Mouse (Mus musculus) lung, adult 2 months (tissue): ENCODE results near the gene Nrip1. TPM values are rescaled to one million over a fixed set of nuclear protein-coding genes. Genes with fewer than 3 reads are reported as not detected.

ENCODE experiments used
- DNase-seq: peaks from one replicate; pipeline ENCODE4 v3.0.0; 2022
- H3K4me1 ChIP-seq: fragments of 200-500 bp; 2 replicates; pipeline ENCODE4 v1.6.1; 2011; ENCODE audit warnings: low read length; ENCODE audit not compliant: control insufficient read depth, insufficient read depth
- H3K4me3 ChIP-seq: fragments of 200-500 bp; replicated peaks from 2 replicates; pipeline ENCODE3; 2011; ENCODE audit warnings: low read depth, mild to moderate bottlenecking, control low read depth, low read length; ENCODE audit errors: extremely low read depth
- CTCF ChIP-seq: fragments of 200-500 bp; IDR thresholded peaks from 2 replicates; pipeline ENCODE4 v1.5.1; 2011; ENCODE audit warnings: mild to moderate bottlenecking, low read length, control low read depth; ENCODE audit not compliant: insufficient read depth
- POLR2A ChIP-seq: fragments of 200-500 bp; IDR thresholded peaks from 2 replicates; pipeline ENCODE4 v1.6.1; 2011; ENCODE audit warnings: low read depth, mild to moderate bottlenecking, control low read depth, low read length, borderline replicate concordance; ENCODE audit errors: extremely low read depth
- WGBS: fragments of 180-500 bp; shearing (Covaris S2); methylation state at CpG from one replicate; pipeline ENCODE4 v1.1.7; 2018; 5-methylcytosine and 5-hydroxymethylcytosine counted together
- polyA plus RNA-seq: library from polyadenylated mRNA; depleted of rRNA; stranded (reverse); fragments of >200 nt; gene quantifications from 2 replicates; pipeline ENCODE4 v1.2.3, GENCODE M21; 2012

The Nrip1 gene
- polyA plus RNA-seq, 1 experiment: 8.0 TPM

DNA sequence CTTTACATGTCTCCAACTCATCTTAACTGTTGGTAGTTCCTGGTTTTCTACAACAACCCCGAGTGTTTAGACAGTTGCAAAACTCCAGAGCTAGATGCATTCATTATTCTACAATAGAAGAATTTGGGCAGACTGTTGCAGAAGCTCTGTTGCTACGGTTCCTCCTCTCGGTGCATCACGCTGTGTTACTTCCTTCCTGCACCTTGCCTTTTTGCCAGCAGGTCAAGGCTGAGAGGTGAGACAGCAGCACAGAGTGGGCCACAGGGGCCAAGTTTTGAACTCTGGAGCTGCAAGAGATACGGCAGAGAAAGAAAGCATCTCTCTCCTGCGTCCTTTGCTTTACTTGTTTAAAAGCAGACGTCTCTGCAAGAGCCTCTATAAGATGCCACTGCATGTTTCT, 64.3 kb downstream of the Nrip1 start:
- Histone ChIP-seq H3K4me3 (no peak overlapping the region), H3K4me1 (peaks cover 10% of the 10 kb centered on the region)
- TF ChIP-seq POLR2A (no peak), CTCF (no peak)
- DNase-seq: no peak
- WGBS: 75% methylated on average over 7 of the region's 7 CpGs

DNA sequence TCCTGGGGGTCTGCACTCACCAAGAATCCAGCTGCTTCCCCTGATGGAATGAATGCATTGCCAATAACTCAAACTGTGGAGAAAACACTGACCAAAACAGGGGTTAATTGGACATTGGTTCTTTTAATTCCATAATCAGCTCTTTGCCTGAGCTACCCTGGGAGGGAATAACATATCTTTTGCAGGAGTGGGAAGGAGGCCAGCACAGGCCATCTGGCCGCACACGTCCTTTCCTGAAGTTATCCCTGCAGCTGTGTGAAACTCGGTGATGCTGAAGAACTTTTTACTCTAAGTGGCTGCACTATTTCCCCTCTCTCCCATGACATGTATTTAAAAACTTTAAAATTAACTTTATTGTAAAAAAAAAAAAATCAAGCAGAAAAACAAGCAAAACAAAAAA, 66.6 kb downstream of the Nrip1 start:
- DNase-seq: no peak
- H3K4me3 ChIP-seq: no peak overlapping the region
- 63% methylated on average over 3 of the region's 3 CpGs for WGBS

DNA sequence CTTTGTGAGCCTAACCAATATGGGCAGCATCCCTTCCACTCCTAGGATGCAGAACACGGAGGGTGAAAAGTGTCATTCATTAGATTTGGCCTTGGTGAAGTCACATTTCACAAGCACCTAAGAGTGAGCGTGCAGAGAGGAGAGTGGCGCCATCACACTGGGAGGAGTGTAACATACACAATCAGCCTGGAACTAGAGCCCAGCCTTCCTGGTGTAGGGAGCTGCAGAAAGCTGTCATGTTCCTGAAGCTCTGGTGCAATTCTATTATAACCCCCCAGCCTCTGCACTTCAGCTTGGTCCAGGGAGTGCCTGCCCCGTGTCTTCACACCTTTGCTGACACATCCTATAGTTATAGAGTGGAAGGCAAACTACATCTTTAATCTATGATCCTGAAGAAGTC, 67.2 kb downstream of the Nrip1 start:
- 90% methylated on average over 4 of the region's 4 CpGs for WGBS
- TF ChIP-seq CTCF (no peak), POLR2A (no peak)
- H3K4me3 ChIP-seq: no peak overlapping the region

More for the DNA sequence above, 66.6 kb downstream of the Nrip1 start:
- H3K4me1 ChIP-seq: peaks cover 2% of the 10 kb centered on the region; the same call in 1 of the 2 replicates
- no peak for TF ChIP-seq POLR2A
- no peak for TF ChIP-seq CTCF

DNA sequence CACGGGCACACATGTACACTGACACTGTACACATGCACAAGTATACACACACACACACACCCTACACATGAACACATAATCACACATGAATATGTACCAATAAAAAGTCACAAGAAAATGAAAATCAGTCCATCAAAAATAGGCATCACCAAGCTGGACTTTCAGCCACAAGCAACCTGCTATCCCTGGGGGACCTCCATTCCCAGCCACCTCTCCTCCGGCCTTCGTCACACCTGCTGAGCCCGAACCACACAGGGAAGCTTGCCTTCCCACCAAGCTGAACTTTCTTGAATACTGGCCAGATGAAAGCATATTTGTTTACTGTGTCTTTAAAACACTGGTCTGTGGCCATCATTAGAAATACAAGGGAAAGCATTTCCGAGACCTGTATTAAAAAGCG, 70.2 kb downstream of the Nrip1 start:
- Histone ChIP-seq H3K4me1 (peaks cover 15% of the 10 kb centered on the region), H3K4me3 (no peak overlapping the region)
- WGBS: 82% methylated on average over 6 of the region's 6 CpGs
- no peak for DNase-seq
- TF ChIP-seq CTCF (no peak), POLR2A (no peak)

More for the DNA sequence above, 67.2 kb downstream of the Nrip1 start:
- DNase-seq: no peak
- peaks cover 7% of the 10 kb centered on the region for H3K4me1 ChIP-seq

DNA sequence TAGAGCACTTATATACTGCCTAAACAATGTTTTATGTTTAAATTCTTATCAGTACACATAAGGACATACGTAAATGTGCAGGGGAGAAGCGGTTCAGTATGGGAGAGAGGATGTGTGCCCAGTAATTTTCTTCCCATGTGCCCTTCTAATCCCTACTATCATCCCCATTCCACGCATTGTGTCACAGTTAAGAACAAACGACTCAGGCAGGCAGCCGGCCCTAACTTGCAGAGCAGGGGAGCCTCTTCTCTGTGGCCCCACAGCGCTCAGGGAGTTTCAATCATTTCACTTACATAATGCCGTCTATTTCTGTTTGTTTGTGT, 71.9 kb downstream of the Nrip1 start:
- no peak overlapping the region for H3K4me3 ChIP-seq
- peaks cover 18% of the 10 kb centered on the region for H3K4me1 ChIP-seq
- no peak for TF ChIP-seq POLR2A
- no peak for TF ChIP-seq CTCF
- WGBS: 54% methylated on average over 7 of the region's 7 CpGs
- no peak for DNase-seq

DNA sequence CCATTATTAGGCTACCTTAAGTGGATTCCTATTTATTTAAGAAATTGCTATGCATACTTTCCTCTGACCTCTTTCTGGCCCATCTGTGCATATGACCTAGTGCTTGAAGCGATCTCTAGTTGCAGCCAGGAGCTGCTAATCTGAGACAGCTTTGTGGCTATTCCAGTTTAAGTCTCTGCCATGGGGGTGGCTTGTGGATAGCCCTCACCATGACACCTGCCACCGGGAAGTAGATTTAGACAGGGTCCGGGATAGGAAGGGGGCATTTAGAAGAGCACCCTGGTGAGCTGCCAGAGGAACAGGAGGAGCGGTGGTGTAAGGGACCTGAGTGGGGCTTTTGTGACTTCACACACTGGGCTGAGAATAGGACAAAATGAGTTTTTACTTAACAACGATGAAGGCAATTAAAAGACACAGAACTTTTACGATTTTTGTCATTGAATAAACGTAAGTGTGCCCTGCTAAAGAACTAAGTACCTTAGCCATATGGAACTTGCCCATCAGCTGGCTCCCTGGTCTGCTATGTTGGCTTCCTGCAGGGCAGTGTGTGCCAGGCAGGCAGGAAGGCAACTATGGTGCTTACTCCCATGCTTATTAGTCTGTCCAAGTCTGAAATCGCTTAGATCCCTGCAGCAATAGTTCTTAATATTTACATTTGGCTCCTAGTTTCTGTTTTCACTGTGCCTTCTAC, 72.4 kb downstream of the Nrip1 start:
- 62% methylated on average over 8 of the region's 8 CpGs for WGBS
- TF ChIP-seq CTCF: no peak
- no peak for TF ChIP-seq POLR2A
- Histone ChIP-seq H3K4me1 (peaks cover 18% of the 10 kb centered on the region), H3K4me3 (no peak overlapping the region)
- no peak for DNase-seq

DNA sequence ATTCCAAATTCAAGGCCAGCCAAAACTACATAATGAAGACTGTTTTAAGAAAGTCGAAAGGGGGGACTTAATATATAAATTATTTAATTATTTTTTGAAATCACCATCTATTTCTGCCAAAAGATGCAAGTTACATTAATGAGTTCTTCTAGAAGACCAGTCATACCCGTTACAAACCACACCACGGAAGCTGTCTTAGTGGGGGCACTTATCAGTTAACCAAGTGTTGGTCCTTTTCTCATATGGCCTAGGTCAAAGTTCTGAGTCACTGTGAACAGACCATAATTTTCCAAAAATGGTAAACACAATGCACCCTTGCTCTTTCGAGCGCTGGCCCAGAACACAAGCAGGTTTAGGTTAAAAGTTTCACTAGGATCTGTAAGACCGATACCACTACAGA, 73.2 kb downstream of the Nrip1 start:
- H3K4me1 ChIP-seq: peaks cover 18% of the 10 kb centered on the region
- TF ChIP-seq POLR2A (no peak), CTCF (no peak)
- DNase-seq: no peak
- WGBS: 85% methylated on average over 6 of the region's 6 CpGs
- H3K4me3 ChIP-seq: no peak overlapping the region

DNA sequence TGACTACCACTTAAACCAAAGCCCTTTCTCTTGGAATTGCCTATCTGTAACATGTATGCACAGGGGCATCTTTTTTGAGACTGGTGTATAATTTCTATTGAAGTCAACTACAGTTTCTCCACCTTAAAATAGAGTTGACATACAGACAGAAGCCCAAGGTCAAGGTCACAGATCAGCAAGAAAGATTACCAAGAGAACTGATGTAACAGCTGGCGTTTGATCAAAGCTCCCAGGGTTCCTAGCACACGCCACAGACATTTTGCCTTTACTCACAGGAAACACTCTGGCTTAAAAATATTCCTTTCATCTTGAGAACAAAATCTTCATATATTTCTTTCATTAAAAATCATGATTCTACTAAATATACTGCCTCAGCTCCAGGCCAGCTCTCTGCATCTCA, 74.1 kb downstream of the Nrip1 start:
- no peak for DNase-seq
- WGBS: 50% methylated on average over 2 of the region's 2 CpGs

DNA sequence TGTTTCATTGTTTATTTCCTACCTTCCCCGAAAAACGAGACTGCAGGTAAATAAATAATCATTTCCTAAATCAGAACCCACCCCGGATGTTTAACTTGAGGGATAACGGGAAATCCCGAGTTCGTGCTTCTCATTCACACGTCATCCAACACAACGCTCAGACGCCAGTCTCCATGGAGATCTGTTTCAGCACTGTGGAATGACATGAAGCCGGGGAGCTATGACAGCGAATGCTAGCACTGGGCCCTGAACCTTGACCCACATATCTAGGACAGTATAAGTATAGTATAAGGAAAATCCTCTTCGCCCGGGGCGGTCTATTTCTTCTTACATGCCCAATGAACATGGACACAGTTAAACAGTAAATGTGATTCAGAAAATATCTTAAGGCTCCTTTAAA, 78.3 kb downstream of the Nrip1 start:
- Histone ChIP-seq H3K4me3 (no peak overlapping the region), H3K4me1 (peaks cover 2% of the 10 kb centered on the region)
- DNase-seq: no peak
- WGBS: 58% methylated on average over 14 of the region's 14 CpGs
- TF ChIP-seq POLR2A: no peak
- TF ChIP-seq CTCF: no peak

More for the DNA sequence above, 74.1 kb downstream of the Nrip1 start:
- Histone ChIP-seq H3K4me3 (no peak overlapping the region), H3K4me1 (peaks cover 18% of the 10 kb centered on the region)
- TF ChIP-seq POLR2A: no peak
- no peak for TF ChIP-seq CTCF

DNA sequence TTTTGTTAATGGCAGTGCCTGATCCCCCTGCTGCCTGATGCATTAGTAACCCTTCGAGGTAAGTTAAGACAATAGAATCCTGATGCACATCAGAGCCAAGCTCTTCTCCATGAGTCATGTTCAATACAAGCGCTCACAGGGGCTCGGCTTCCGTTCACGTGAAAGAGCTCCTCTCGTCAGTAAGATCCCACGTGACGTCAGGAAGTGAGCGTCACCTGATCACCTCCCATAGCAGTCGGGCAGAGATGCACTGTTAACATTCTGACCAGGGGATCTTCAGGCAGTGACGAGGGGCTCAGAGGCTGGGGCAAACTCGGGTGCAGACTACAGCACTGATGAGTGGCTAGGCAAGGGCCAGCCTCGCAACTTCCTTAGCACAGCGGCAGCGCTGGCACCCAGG, 79.1 kb downstream of the Nrip1 start:
- 84% methylated on average over 15 of the region's 15 CpGs for WGBS
- no peak for DNase-seq
- H3K4me3 ChIP-seq: no peak overlapping the region
- TF ChIP-seq POLR2A (no peak), CTCF (no peak)
- peaks cover 2% of the 10 kb centered on the region; the same call in 1 of the 2 replicates for H3K4me1 ChIP-seq
